Mouse (Mus musculus) MEL (cell line): ENCODE data around the gene Igsf21. TPM values are rescaled to one million over a fixed set of nuclear protein-coding genes. Genes with fewer than 3 reads are reported as not detected.

Experiments used
- DNase-seq: peaks from one replicate; pipeline ENCODE4 v3.0.0; 2011; ENCODE audit warnings: low read depth, low spot score
- H3K27ac ChIP-seq: 2 replicates; pipeline ENCODE4 v1.5.1; 2012; ENCODE audit warnings: low read depth, mild to moderate bottlenecking, control low read depth, low read length, moderate library complexity; ENCODE audit not compliant: control insufficient read depth
- H3K27me3 ChIP-seq, 2 experiments: fragments of 150-350 bp in 1 of 2; sonication (generic) in 1 of 2; 2 replicates each; pipeline ENCODE4 v1.6.1; 2012; ENCODE audit warnings: low read length in 2 of 2, mild to moderate bottlenecking in 2 of 2, improper control_type of control experiment in 1 of 2, moderate library complexity in 1 of 2; ENCODE audit not compliant: insufficient read depth in 2 of 2, control insufficient read depth in 1 of 2
- H3K36me3 ChIP-seq, 2 experiments: 2 replicates each; pipeline ENCODE4 v1.6.1; 2012 to 2014; ENCODE audit warnings: low read length in 2 of 2, improper control_type of control experiment in 1 of 2, inconsistent platforms in 1 of 2, mild to moderate bottlenecking in 1 of 2; ENCODE audit not compliant: insufficient read depth in 2 of 2, control insufficient read depth in 1 of 2
- H3K4me1 ChIP-seq, 2 experiments: fragments of 150-350 bp in 1 of 2; sonication (generic) in 1 of 2; 2 replicates each; pipeline ENCODE4 v1.6.1; 2012; ENCODE audit warnings: low read length in 2 of 2, improper control_type of control experiment in 1 of 2, mild to moderate bottlenecking in 1 of 2; ENCODE audit not compliant: insufficient read depth in 2 of 2, control insufficient read depth in 1 of 2
- H3K4me3 ChIP-seq, 2 experiments: fragments of 150-350 bp in 1 of 2; sonication (generic) in 1 of 2; 2 replicates each; pipeline ENCODE4 v1.5.1; 2012; ENCODE audit warnings: low read depth in 2 of 2, low read length in 2 of 2, mild to moderate bottlenecking in 2 of 2, moderate library complexity in 2 of 2, control low read depth in 1 of 2, improper control_type of control experiment in 1 of 2; ENCODE audit not compliant: control insufficient read depth in 1 of 2, insufficient read depth in 1 of 2
- H3K79me2 ChIP-seq: 2 replicates; pipeline ENCODE4 v1.6.1; 2012; ENCODE audit warnings: mild to moderate bottlenecking, low read length, moderate library complexity; ENCODE audit not compliant: control insufficient read depth, poor library complexity, insufficient read depth
- H3K9ac ChIP-seq: 2 replicates; pipeline ENCODE4 v1.6.1; 2012; ENCODE audit warnings: low read depth, mild to moderate bottlenecking, control low read depth, low read length, moderate library complexity; ENCODE audit not compliant: control insufficient read depth, poor library complexity, severe bottlenecking
- H3K9me3 ChIP-seq: fragments of 150-350 bp; sonication (generic); replicated peaks from 2 replicates; pipeline ENCODE4 v1.6.1; 2012; ENCODE audit warnings: mild to moderate bottlenecking, low read length, improper control_type of control experiment, moderate library complexity; ENCODE audit not compliant: insufficient read depth
- CHD2 ChIP-seq: IDR thresholded peaks from 2 replicates; pipeline ENCODE4 v1.6.1; 2011; ENCODE audit warnings: low read length, improper control_type of control experiment
- E2F4 ChIP-seq: IDR thresholded peaks from 2 replicates; pipeline ENCODE4 v1.6.1; 2011; ENCODE audit warnings: low read depth, low read length, improper control_type of control experiment, borderline replicate concordance
- ELF1 ChIP-seq: IDR thresholded peaks from 2 replicates; pipeline ENCODE4 v1.6.1; 2014; ENCODE audit warnings: low read depth, mild to moderate bottlenecking, inconsistent platforms, low read length, improper control_type of control experiment, moderate library complexity
- EP300 ChIP-seq, 2 experiments: IDR thresholded peaks; 2 replicates each; pipeline ENCODE4 v1.6.1; 2011; ENCODE audit warnings: improper control_type of control experiment in 2 of 2, low read length in 2 of 2, low read depth in 1 of 2, mild to moderate bottlenecking in 1 of 2
- ETS1 ChIP-seq: IDR thresholded peaks from 2 replicates; pipeline ENCODE4 v1.6.1; 2012; ENCODE audit warnings: low read depth, mild to moderate bottlenecking, inconsistent platforms, low read length, improper control_type of control experiment, moderate library complexity
- GATA1 ChIP-seq: IDR thresholded peaks from 2 replicates; pipeline ENCODE4 v1.6.1; 2011; ENCODE audit warnings: low read depth, low read length, improper control_type of control experiment
- HCFC1 ChIP-seq: IDR thresholded peaks from 2 replicates; pipeline ENCODE4 v1.6.1; 2012; ENCODE audit warnings: low read depth, mild to moderate bottlenecking, inconsistent platforms, low read length, improper control_type of control experiment, moderate library complexity
- MAX ChIP-seq: IDR thresholded peaks from 2 replicates; pipeline ENCODE4 v1.6.1; 2011; ENCODE audit warnings: low read length, improper control_type of control experiment
- MYC ChIP-seq: IDR thresholded peaks from 2 replicates; pipeline ENCODE4 v1.6.1; 2011; ENCODE audit warnings: low read depth, mild to moderate bottlenecking, low read length, improper control_type of control experiment, moderate library complexity
- NELFE ChIP-seq: IDR thresholded peaks from 2 replicates; pipeline ENCODE4 v1.6.1; 2011; ENCODE audit warnings: low read depth, low read length, improper control_type of control experiment
- NRF1 ChIP-seq: IDR thresholded peaks from 2 replicates; pipeline ENCODE4 v1.6.1; 2014; ENCODE audit warnings: low read depth, mild to moderate bottlenecking, inconsistent platforms, low read length, improper control_type of control experiment, moderate library complexity; ENCODE audit not compliant: poor library complexity, insufficient read depth, severe bottlenecking
- POLR2A ChIP-seq, 2 experiments: IDR thresholded peaks; 2 replicates each; pipeline ENCODE4 v1.6.1; 2011 to 2012; ENCODE audit warnings: low read length in 2 of 2, mild to moderate bottlenecking in 2 of 2, control low read depth in 1 of 2, improper control_type of control experiment in 1 of 2, low read depth in 1 of 2, moderate library complexity in 1 of 2; ENCODE audit not compliant: control insufficient read depth in 1 of 2, insufficient read depth in 1 of 2, poor library complexity in 1 of 2
- POLR2AphosphoS2 ChIP-seq: IDR thresholded peaks from 2 replicates; pipeline ENCODE4 v1.6.1; 2011; ENCODE audit warnings: low read length, improper control_type of control experiment
- SIN3A ChIP-seq: IDR thresholded peaks from 2 replicates; pipeline ENCODE4 v1.6.1; 2012; ENCODE audit warnings: low read length, improper control_type of control experiment, inconsistent platforms
- TBP ChIP-seq: IDR thresholded peaks from 2 replicates; pipeline ENCODE4 v1.8.0; 2011; ENCODE audit warnings: low read depth, low read length, improper control_type of control experiment
- TCF12 ChIP-seq: IDR thresholded peaks from 2 replicates; pipeline ENCODE4 v1.6.1; 2014; ENCODE audit warnings: low read depth, mild to moderate bottlenecking, inconsistent platforms, low read length, improper control_type of control experiment, moderate library complexity
- USF2 ChIP-seq, 2 experiments: IDR thresholded peaks; 2 replicates each; pipeline ENCODE4 v1.6.1; 2011 to 2012; ENCODE audit warnings: improper control_type of control experiment in 2 of 2, low read length in 2 of 2, borderline replicate concordance in 1 of 2, inconsistent platforms in 1 of 2, low read depth in 1 of 2, mild to moderate bottlenecking in 1 of 2; ENCODE audit not compliant: insufficient read depth in 1 of 2
- ZKSCAN1 ChIP-seq: IDR thresholded peaks from 2 replicates; pipeline ENCODE4 v1.6.1; 2012; ENCODE audit warnings: low read depth, mild to moderate bottlenecking, inconsistent platforms, low read length, improper control_type of control experiment, moderate library complexity
- ZNF384 ChIP-seq: IDR thresholded peaks from 2 replicates; pipeline ENCODE4 v1.6.1; 2012; ENCODE audit warnings: low read depth, mild to moderate bottlenecking, inconsistent platforms, low read length, improper control_type of control experiment
- polyA plus RNA-seq, 2 experiments: library from polyadenylated mRNA; stranded (reverse) in 1 of 2; unstranded in 1 of 2; fragments of >175 nt in 1 of 2; fragments of >200 nt in 1 of 2; gene quantifications; 2 replicates each; pipeline versions ENCODE4 v1.2.1 to v1.2.4; 2012; ENCODE audit warnings: low replicate concordance in 2 of 2, low read depth in 1 of 2; ENCODE audit not compliant: insufficient read length in 2 of 2, insufficient read depth in 1 of 2, missing spikeins in 1 of 2
- total RNA-seq: library from RNA; depleted of rRNA; stranded (reverse); fragments of 300-350 nt; gene quantifications from 2 replicates; pipeline ENCODE4 v1.2.3, GENCODE M21; 2012

Gene Igsf21
- total and polyA plus RNA-seq, 3 experiments: not detected

- Histone ChIP-seq H3K9me3 (no peaks in the 10 kb centered on the region), H3K36me3 (no peaks in the 10 kb centered on the region), H3K27me3 (no peaks in the 10 kb centered on the region), H3K9ac (no peak overlapping the region), H3K27ac (no peak overlapping the region), H3K79me2 (no peaks in the 10 kb centered on the region), H3K4me3 (no peak overlapping the region), H3K4me1 (no peaks in the 10 kb centered on the region)
- TF ChIP-seq POLR2A (IDR thresholded peaks at IDR 0.05; ENCODE audit: control insufficient read depth in 1 of 2, insufficient read depth in 1 of 2, low read depth in 1 of 2, low read length in 2 of 2, poor library complexity in 1 of 2) (no peak), POLR2AphosphoS2 (no peak), ZNF384 (no peak), EP300 (IDR thresholded peaks at IDR 0.05; ENCODE audit: low read depth in 1 of 2, low read length in 2 of 2) (no peak), USF2 (IDR thresholded peaks at IDR 0.05; ENCODE audit: borderline replicate concordance in 1 of 2, insufficient read depth in 1 of 2, low read depth in 1 of 2, low read length in 2 of 2) (no peak), ETS1 (no peak), SIN3A (no peak), ELF1 (no peak), ZKSCAN1 (no peak), MYC (no peak), TBP (no peak), MAX (no peak), CHD2 (no peak), NELFE (no peak), TCF12 (no peak), HCFC1 (no peak), NRF1 (no peak)
- DNase-seq: no peak
Measured at GRCm38 (mm10) chr4:140269184-140269840, 22.7 kb upstream of the Igsf21 start.

- Histone ChIP-seq H3K4me1 (no peaks in the 10 kb centered on the region), H3K27ac (no peak overlapping the region), H3K4me3 (no peak overlapping the region), H3K9ac (no peak overlapping the region), H3K36me3 (no peaks in the 10 kb centered on the region), H3K27me3 (no peaks in the 10 kb centered on the region), H3K9me3 (no peaks in the 10 kb centered on the region), H3K79me2 (no peaks in the 10 kb centered on the region)
- TF ChIP-seq GATA1 (no peak), E2F4 (no peak)
- no peak for DNase-seq
Measured at GRCm38 (mm10) chr4:140267835-140268234, 21.3 kb upstream of the Igsf21 start.
